Mouse (Mus musculus): ENCODE results near the gene Pxt1. TPM values are rescaled to one million over a fixed set of nuclear protein-coding genes. Genes with fewer than 3 reads are reported as not detected.

Pxt1 gene
- polyA plus RNA-seq, 1 experiment from 2014 or later = not detected

GRCm38 (mm10) chr17:28926380-28926779 is 17.3 kb downstream of the Pxt1 start:
- no peaks in the 10 kb centered on the region for H3K9me3 ChIP-seq
- no peak overlapping the region for H3K4me3 ChIP-seq
- ATAC-seq (ENCODE audit: low read depth) = no peak
- no peak overlapping the region for H3K4me2 ChIP-seq
- 16% methylated on average over 13 of the region's 13 CpGs for WGBS
- no peaks in the 10 kb centered on the region for H3K36me3 ChIP-seq
- no peak overlapping the region for H3K9ac ChIP-seq
- no peak overlapping the region for H3K27ac ChIP-seq (replicated peaks)
- H3K4me1 ChIP-seq (replicated peaks) = peaks cover 18% of the 10 kb centered on the region
- H3K27me3 ChIP-seq = no peaks in the 10 kb centered on the region

DNA sequence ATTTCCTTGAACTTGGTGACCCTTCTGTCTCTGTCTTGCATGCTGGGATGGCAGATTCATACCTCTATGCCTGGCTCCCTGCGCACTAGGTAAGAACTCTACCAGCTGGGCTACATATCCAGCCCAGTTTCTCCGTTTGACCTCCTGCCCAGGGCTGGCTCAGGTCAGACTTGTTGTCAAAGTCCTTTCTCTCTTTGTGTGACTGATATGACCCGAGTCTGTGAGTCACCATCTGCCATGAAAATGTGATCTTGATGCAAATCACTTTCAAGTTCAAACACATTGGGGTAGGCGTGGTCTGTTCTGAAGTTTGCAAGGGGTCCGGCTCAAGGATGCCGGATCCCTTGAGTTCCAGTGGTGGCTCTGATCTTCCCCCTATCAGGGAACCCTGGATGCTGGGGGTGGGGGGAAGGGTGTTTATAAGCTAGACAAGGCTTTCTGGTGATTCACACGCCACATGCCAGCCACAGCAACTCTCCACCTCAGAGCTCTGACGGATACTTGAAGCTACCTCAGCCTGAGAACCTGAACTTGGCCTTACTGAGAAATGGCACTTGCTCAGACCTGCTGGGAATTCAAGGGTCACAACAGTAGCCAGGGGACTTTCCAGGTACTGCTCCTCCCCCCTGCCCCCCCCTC is 18.6 kb downstream of the Pxt1 start:
- ATAC-seq (ENCODE audit: low read depth) = no peak
- H3K27me3 ChIP-seq = no peaks in the 10 kb centered on the region
- no peak overlapping the region for H3K27ac ChIP-seq (replicated peaks)
- WGBS = 84% methylated on average over 8 of the region's 8 CpGs
- H3K4me2 ChIP-seq = no peak overlapping the region
- H3K4me3 ChIP-seq = no peak overlapping the region
- H3K36me3 ChIP-seq = no peaks in the 10 kb centered on the region
- H3K9me3 ChIP-seq = no peaks in the 10 kb centered on the region
- H3K4me1 ChIP-seq (replicated peaks) = peaks cover 9% of the 10 kb centered on the region; the same call in 1 of the 2 replicates
- H3K9ac ChIP-seq = no peak overlapping the region

GRCm38 (mm10) chr17:28922096-28922495 is 21.5 kb downstream of the Pxt1 start:
- Histone ChIP-seq H3K4me2 (no peak overlapping the region), H3K36me3 (no peaks in the 10 kb centered on the region), H3K27ac (replicated peaks) (no peak overlapping the region), H3K4me1 (replicated peaks) (0 out of 2 replicates have a peak, but pooled peaks cover 7% of the 10 kb centered on the region), H3K4me3 (no peak overlapping the region), H3K27me3 (no peaks in the 10 kb centered on the region), H3K9ac (no peak overlapping the region), H3K9me3 (no peaks in the 10 kb centered on the region)
- ATAC-seq (ENCODE audit: low read depth) = no peak
- 65% methylated on average over 6 of the region's 6 CpGs for WGBS

GRCm38 (mm10) chr17:28921086-28921485 is 22.6 kb downstream of the Pxt1 start:
- no peaks in the 10 kb centered on the region for H3K27me3 ChIP-seq
- WGBS = 83% methylated on average over 8 of the region's 8 CpGs
- H3K36me3 ChIP-seq = no peaks in the 10 kb centered on the region
- no peak overlapping the region for H3K4me3 ChIP-seq
- no peak overlapping the region for H3K27ac ChIP-seq (replicated peaks)
- ATAC-seq (ENCODE audit: low read depth) = no peak
- no peaks in the 10 kb centered on the region for H3K9me3 ChIP-seq
- no peak overlapping the region for H3K4me2 ChIP-seq
- H3K4me1 ChIP-seq (replicated peaks) = 0 out of 2 replicates have a peak, but pooled peaks cover 7% of the 10 kb centered on the region
- no peak overlapping the region for H3K9ac ChIP-seq

DNA sequence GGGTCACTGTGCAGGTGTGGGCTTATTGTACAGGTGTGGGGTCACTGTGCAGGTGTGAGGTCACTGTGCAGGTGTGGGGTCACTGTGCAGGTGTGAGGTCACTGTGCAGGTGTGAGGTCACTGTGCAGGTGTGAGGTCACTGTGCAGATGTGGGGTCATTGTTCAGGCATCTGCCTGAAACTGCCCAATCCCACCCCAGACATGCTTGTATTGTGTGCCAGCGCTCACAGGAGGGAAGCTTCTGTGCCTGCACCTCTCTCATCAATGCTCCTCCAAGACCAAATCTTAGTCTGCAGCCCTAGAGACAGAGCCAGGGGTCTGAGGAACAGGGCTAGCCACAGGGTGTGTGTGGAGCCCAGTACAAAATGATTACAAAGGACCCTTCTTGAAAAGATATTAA is 27.1 kb downstream of the Pxt1 start:
- no peak for ATAC-seq (ENCODE audit: low read depth)
- H3K27me3 ChIP-seq = no peaks in the 10 kb centered on the region
- H3K36me3 ChIP-seq = no peaks in the 10 kb centered on the region
- no peaks in the 10 kb centered on the region for H3K9me3 ChIP-seq
- H3K4me3 ChIP-seq = no peak overlapping the region
- no peak overlapping the region for H3K9ac ChIP-seq
- no peaks in the 10 kb centered on the region for H3K4me1 ChIP-seq (replicated peaks)
- WGBS = 91% methylated on average over 1 of the region's 1 CpGs
- no peak overlapping the region for H3K4me2 ChIP-seq
- H3K27ac ChIP-seq (replicated peaks) = no peak overlapping the region

DNA sequence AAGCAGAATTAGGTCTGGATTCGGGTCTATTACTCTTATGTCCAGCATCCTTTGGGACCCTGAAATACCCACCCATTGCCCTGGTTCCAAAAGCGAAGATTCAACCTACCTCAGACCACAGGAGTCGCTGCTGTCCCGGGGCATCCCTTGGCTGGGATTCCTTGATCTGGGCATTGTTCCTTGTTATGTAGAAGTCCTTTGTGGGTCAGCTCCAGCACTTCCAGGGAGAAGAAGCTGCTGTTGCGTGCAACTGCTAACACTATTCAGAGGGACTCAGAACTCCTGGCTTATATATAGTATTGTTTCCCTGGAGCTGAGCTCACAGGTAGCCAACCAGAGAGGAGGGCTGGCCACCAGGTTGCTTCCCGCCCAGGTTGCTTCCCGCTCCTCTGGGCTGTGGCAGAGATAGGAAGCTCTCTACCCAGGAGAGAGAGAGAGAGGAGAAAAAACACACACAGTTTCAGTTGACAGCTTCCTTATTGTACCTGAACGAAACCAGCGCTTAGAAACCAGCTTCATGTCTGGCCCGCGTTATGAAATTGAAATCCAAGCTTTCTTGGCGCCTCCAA is 28.5 kb downstream of the Pxt1 start, which contains the start of gene 4930539E08Rik:
TSS of gene 4930539E08Rik (minus strand) at position 265 of the 569 bp plus-strand sequence.
- Histone ChIP-seq H3K36me3 (no peaks in the 10 kb centered on the region), H3K4me3 (no peak within 1 kb of the TSS), H3K27me3 (peaks cover 4% of the 10 kb centered on the region), H3K4me2 (no peak within 1 kb of the TSS), H3K4me1 (replicated peaks) (no peaks in the 10 kb centered on the region), H3K9me3 (no peaks in the 10 kb centered on the region), H3K9ac (no peak within 1 kb of the TSS), H3K27ac (replicated peaks) (no peak within 1 kb of the TSS)
- ATAC-seq (ENCODE audit: low read depth) = no peak
- WGBS = 70% methylated on average over 12 of the region's 12 CpGs

DNA sequence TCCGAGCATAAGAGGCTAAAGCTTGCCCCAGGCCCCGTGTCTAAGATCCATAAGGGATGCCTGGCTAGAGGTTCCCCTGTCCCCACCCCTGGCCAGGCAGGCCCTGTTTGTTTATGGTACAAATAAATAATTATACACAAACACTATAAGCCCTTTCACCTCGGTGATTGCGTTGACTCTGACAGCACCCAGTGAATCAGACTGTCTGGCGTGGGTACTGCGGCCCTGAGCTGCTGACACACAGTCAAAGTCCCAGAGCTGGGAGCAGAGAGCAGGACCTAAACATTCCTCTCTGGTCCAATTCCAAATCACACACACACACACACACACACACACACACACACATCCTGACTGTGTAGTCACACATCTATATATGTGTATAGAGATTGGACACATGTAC is 29.7 kb downstream of the Pxt1 start:
- WGBS = 86% methylated on average over 6 of the region's 6 CpGs
- H3K4me2 ChIP-seq = no peak overlapping the region
- no peak overlapping the region for H3K27ac ChIP-seq (replicated peaks)
- ATAC-seq (ENCODE audit: low read depth) = no peak
- H3K27me3 ChIP-seq = peaks cover 16% of the 10 kb centered on the region
- peaks cover 8% of the 10 kb centered on the region for H3K4me1 ChIP-seq (replicated peaks)
- H3K9ac ChIP-seq = no peak overlapping the region
- H3K4me3 ChIP-seq = no peak overlapping the region
- H3K36me3 ChIP-seq = no peaks in the 10 kb centered on the region
- H3K9me3 ChIP-seq = no peaks in the 10 kb centered on the region

GRCm38 (mm10) chr17:28913200-28913599 is 30.4 kb downstream of the Pxt1 start:
- H3K4me1 ChIP-seq (replicated peaks) = peaks cover 8% of the 10 kb centered on the region
- ATAC-seq (ENCODE audit: low read depth) = no peak
- H3K9me3 ChIP-seq = no peaks in the 10 kb centered on the region
- H3K36me3 ChIP-seq = no peaks in the 10 kb centered on the region
- no peak overlapping the region for H3K4me3 ChIP-seq
- 67% methylated on average over 5 of the region's 5 CpGs for WGBS
- H3K9ac ChIP-seq = no peak overlapping the region
- no peak overlapping the region for H3K4me2 ChIP-seq
- H3K27ac ChIP-seq (replicated peaks) = no peak overlapping the region
- peaks cover 16% of the 10 kb centered on the region for H3K27me3 ChIP-seq

DNA sequence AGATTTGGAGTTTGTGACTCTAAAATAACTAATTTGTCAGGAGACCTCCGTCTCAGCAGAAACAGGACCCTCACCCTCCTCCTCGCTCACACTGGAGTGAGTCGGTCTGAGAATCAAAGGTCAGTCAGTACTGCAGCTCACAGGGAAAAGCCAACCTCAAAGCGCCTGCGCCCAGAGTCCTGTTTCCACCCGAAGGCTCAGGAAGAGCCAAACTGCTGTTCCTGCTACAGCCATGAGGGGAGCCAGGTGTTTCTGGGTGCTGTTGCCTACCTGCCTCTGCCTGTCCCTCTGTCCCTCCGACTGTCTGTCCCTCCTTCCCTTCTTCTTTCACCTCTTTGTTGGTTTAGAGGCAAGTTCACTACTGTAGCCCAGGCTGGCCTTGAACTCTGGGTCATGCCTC is 33.5 kb downstream of the Pxt1 start:
- H3K9ac ChIP-seq = no peak overlapping the region
- no peaks in the 10 kb centered on the region for H3K36me3 ChIP-seq
- no peaks in the 10 kb centered on the region for H3K9me3 ChIP-seq
- peaks cover 10% of the 10 kb centered on the region for H3K4me1 ChIP-seq (replicated peaks)
- no peak for ATAC-seq (ENCODE audit: low read depth)
- H3K4me3 ChIP-seq = no peak overlapping the region
- peaks cover 16% of the 10 kb centered on the region for H3K27me3 ChIP-seq
- 32% methylated on average over 7 of the region's 7 CpGs for WGBS
- peak overlapping the region; percentile 45; the same call in 1 of the 2 replicates for H3K4me2 ChIP-seq
- H3K27ac ChIP-seq (replicated peaks) = no peak overlapping the region

DNA sequence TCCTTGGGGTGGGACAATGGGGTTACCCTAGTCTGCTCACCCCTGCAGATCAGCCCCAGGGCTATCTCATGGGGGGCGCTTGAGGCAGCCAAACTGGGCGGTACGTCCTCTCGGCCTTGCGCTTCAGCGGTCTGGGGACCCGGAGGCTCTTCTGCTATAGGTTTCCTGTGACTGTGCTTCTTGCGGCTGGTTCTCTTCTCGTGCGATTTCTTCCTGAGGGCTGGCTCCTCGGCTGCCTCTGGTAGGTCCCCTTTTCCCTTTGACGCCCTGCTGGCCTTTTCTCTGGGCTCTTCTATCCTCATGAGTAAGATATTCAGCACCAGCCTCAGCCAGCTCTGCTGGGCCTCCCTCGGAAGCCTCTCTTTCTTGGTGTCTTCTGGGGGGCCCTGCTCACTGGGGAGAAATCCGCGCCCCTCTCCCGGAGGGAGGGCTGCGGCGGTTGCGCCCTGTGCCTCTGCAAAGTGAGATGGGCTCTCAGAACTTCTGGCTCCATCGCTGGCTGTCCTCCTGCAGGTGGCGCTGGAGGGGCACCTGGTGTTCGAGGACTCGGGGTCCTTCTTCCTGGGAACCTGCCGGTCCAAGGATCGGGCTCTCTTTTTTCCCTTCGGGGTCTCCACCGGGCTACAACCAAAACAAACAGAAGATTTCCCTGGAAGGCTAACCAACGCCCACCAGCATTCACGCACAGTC is 34.2 kb downstream of the Pxt1 start:
- H3K4me1 ChIP-seq (replicated peaks) = peaks cover 17% of the 10 kb centered on the region
- no peaks in the 10 kb centered on the region for H3K9me3 ChIP-seq
- ATAC-seq (ENCODE audit: low read depth) = no peak
- no peak overlapping the region; the same call in 1 of the 2 replicates for H3K9ac ChIP-seq
- H3K27ac ChIP-seq (replicated peaks) = no peak overlapping the region
- H3K27me3 ChIP-seq = peaks cover 16% of the 10 kb centered on the region
- no peaks in the 10 kb centered on the region for H3K36me3 ChIP-seq
- H3K4me3 ChIP-seq = peak overlapping the region; percentile 15; the same call in 1 of the 2 replicates
- H3K4me2 ChIP-seq = peak overlapping the region; percentile 45
- 7% methylated on average over 29 of the region's 29 CpGs for WGBS

DNA sequence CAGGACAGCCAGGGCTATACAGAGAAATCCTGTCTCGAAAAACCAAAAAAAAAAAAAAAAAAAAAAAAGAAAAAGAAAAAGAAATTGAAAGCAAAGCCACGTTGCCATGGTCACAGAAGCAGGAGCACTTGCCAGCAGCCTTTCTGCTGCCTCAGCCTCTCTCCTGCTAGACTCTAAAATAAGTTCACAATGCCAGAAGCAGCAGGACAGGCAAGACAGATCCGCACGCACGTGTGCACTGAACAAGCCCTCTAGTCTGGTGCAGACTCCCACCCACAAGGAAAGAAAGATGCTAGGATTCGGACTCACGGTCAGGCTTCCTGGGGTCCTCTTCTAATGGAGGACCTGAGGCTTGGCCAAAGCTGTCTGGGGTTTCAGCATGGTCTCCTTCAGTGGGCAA is 35.7 kb downstream of the Pxt1 start:
- Histone ChIP-seq H3K4me1 (replicated peaks) (peaks cover 20% of the 10 kb centered on the region), H3K27me3 (peaks cover 16% of the 10 kb centered on the region), H3K36me3 (no peaks in the 10 kb centered on the region), H3K27ac (replicated peaks) (no peak overlapping the region), H3K4me3 (no peak overlapping the region), H3K9ac (no peak overlapping the region), H3K9me3 (no peaks in the 10 kb centered on the region), H3K4me2 (no peak overlapping the region)
- ATAC-seq (ENCODE audit: low read depth) = no peak
- 80% methylated on average over 7 of the region's 7 CpGs for WGBS

- H3K9me3 ChIP-seq = no peaks in the 10 kb centered on the region
- H3K4me3 ChIP-seq = no peak overlapping the region
- no peak overlapping the region for H3K4me2 ChIP-seq
- peak overlapping the region; percentile 80 for H3K27ac ChIP-seq (replicated peaks)
- 74% methylated on average over 13 of the region's 13 CpGs for WGBS
- H3K27me3 ChIP-seq = peaks cover 15% of the 10 kb centered on the region
- peak overlapping the region; percentile 38; the same call in 1 of the 2 replicates for H3K9ac ChIP-seq
- H3K4me1 ChIP-seq (replicated peaks) = peaks cover 20% of the 10 kb centered on the region
- no peaks in the 10 kb centered on the region for H3K36me3 ChIP-seq
- no peak for ATAC-seq (ENCODE audit: low read depth)
Observed at GRCm38 (mm10) chr17:28905377-28905916, 38.2 kb downstream of the Pxt1 start.

Data from neural tube, embryonic 13.5 days (tissue).